Comparison of ENCODE assay signal across 31 mouse cellular contexts in genomic region chr8:11530849-11531248, GRCm38 (mm10). TPM values are rescaled to one million over a fixed set of nuclear protein-coding genes. Genes with fewer than 3 reads are reported as not detected.
DNase-seq lines count a peak whose midpoint lies in the region; ATAC-seq and TF ChIP-seq lines count a peak whose summit lies in the region.
"Had no signal": no experiment of that assay in that cellular context is flagged by ENCODE, and none has a peak within 500 bp of the region (broad histone marks: within the 10 kb centered on the region; RNA-seq: fewer than 3 reads in every experiment).

No protein-coding gene starts in this region.

- peaks cover 9% of the 10 kb centered on the region for H3K4me1 ChIP-seq in midbrain, embryonic 11.5 days (ENCODE audit: control insufficient read depth, insufficient read depth, low read length)
- no peaks in the 10 kb centered on the region for H3K4me1 ChIP-seq in midbrain, postnatal 0 days (ENCODE audit: insufficient read depth, low read length)
- peaks cover 4% of the 10 kb centered on the region; the same call in 1 of the 2 replicates for H3K4me1 ChIP-seq in liver, embryonic 12.5 days
- no peaks in the 10 kb centered on the region for H3K4me1 ChIP-seq in liver, postnatal 0 days (ENCODE audit: insufficient read depth)
- 0 out of 2 replicates have a peak, but pooled peaks cover 3% of the 10 kb centered on the region for H3K4me1 ChIP-seq in hindbrain, embryonic 12.5 days
- H3K4me1 ChIP-seq: embryonic facial prominence, embryonic 15.5 days; heart, embryonic 12.5 days; limb, embryonic 12.5 days had no signal

- H3K9me3 ChIP-seq in midbrain, embryonic 11.5 days (ENCODE audit: control insufficient read depth, low read length), result no peaks in the 10 kb centered on the region
- H3K9me3 ChIP-seq in midbrain, postnatal 0 days (ENCODE audit: low read length), result no peaks in the 10 kb centered on the region
- H3K9me3 ChIP-seq in liver, embryonic 12.5 days (replicated peaks), result no peaks in the 10 kb centered on the region
- no peaks in the 10 kb centered on the region for H3K9me3 ChIP-seq in liver, postnatal 0 days (ENCODE audit: low read length)
- no peaks in the 10 kb centered on the region for H3K9me3 ChIP-seq in hindbrain, embryonic 12.5 days (replicated peaks)
- H3K9me3 ChIP-seq: embryonic facial prominence, embryonic 15.5 days; forebrain, embryonic 15.5 days; G1E; heart, embryonic 12.5 days; limb, embryonic 12.5 days; midbrain, embryonic 15.5 days had no signal

- 52% methylated on average over 4 of the region's 4 CpGs for WGBS in midbrain, embryonic 11.5 days
- WGBS in midbrain, postnatal 0 days, result 60% methylated on average over 4 of the region's 4 CpGs
- WGBS in liver, embryonic 12.5 days (ENCODE audit: insufficient replicate concordance), result 75% methylated on average over 4 of the region's 4 CpGs
- WGBS in liver, postnatal 0 days (ENCODE audit: insufficient replicate concordance), result 60% methylated on average over 4 of the region's 4 CpGs
- WGBS in hindbrain, embryonic 12.5 days, result 57% methylated on average over 4 of the region's 4 CpGs

- H3K36me3 ChIP-seq in midbrain, embryonic 11.5 days (ENCODE audit: control insufficient read depth, insufficient read depth, low read length), result no peaks in the 10 kb centered on the region
- H3K36me3 ChIP-seq in midbrain, postnatal 0 days (ENCODE audit: insufficient read depth, low read length), result peaks cover 25% of the 10 kb centered on the region
- H3K36me3 ChIP-seq in liver, embryonic 12.5 days, result peaks cover 83% of the 10 kb centered on the region
- peaks cover 15% of the 10 kb centered on the region; the same call in 1 of the 2 replicates for H3K36me3 ChIP-seq in liver, postnatal 0 days (replicated peaks; ENCODE audit: insufficient read depth, low read length)
- peaks cover 24% of the 10 kb centered on the region; the same call in 1 of the 2 replicates for H3K36me3 ChIP-seq in hindbrain, embryonic 12.5 days
- H3K36me3 ChIP-seq: midbrain, embryonic 15.5 days had no signal

- DNase-seq in midbrain, embryonic 11.5 days (ENCODE audit: low spot score, missing footprints), result peak; percentile 76
- no peak for DNase-seq in midbrain, postnatal 0 days (ENCODE audit: low spot score)
- peak; percentile 40 for DNase-seq in adipocyte (ENCODE audit: low spot score)
- DNase-seq in liver, postnatal 0 days, result peak; percentile 46
- DNase-seq: B cell, adult 2 months; cerebellum, adult 8-10 months; cerebellum, postnatal 25 days; gastrocnemius, adult 2 months; gastrocnemius, postnatal 36 days; heart, adult 2 months; heart, postnatal 4 days; kidney, adult 9 months; lung, adult 2 months; lung, postnatal 10 days; thymus, adult 18-20 months; thymus, postnatal 25 days had no signal

- TF ChIP-seq EP300 in liver, postnatal 0 days (IDR thresholded peaks at IDR 0.05; ENCODE audit: low read depth), result no peak

- H3K9ac ChIP-seq in midbrain, embryonic 11.5 days (ENCODE audit: low read length), result no peak overlapping the region
- no peak overlapping the region for H3K9ac ChIP-seq in midbrain, postnatal 0 days (replicated peaks; ENCODE audit: low read length, poor library complexity, severe bottlenecking)
- H3K9ac ChIP-seq in liver, embryonic 12.5 days, result no peak overlapping the region
- no peak overlapping the region for H3K9ac ChIP-seq in liver, postnatal 0 days (replicated peaks)
- H3K9ac ChIP-seq in hindbrain, embryonic 12.5 days, result no peak overlapping the region
- H3K9ac ChIP-seq: embryonic facial prominence, embryonic 15.5 days; forebrain, embryonic 15.5 days; heart, embryonic 12.5 days; hindbrain, embryonic 14.5 days; limb, embryonic 12.5 days; midbrain, embryonic 15.5 days had no signal

- no peak for ATAC-seq in midbrain, embryonic 11.5 days (ENCODE audit: low FRiP score)
- ATAC-seq in midbrain, postnatal 0 days (ENCODE audit: low FRiP score), result no peak
- peak; percentile 71 for ATAC-seq in liver, embryonic 12.5 days
- ATAC-seq in liver, postnatal 0 days, result peak; percentile 99
- ATAC-seq in megakaryocyte-erythroid progenitor cell, adult 5-6 weeks (replicated peaks; ENCODE audit: low FRiP score, low TSS enrichment, poor library complexity, severe bottlenecking), result no peak
- ATAC-seq in hindbrain, embryonic 12.5 days (ENCODE audit: low FRiP score), result no peak
- ATAC-seq: forebrain, embryonic 15.5 days; intestine, postnatal 0 days; midbrain, embryonic 15.5 days; Patski had no signal

- no peak overlapping the region for H3K4me3 ChIP-seq in midbrain, embryonic 11.5 days (ENCODE audit: low read depth, low read length)
- no peak overlapping the region for H3K4me3 ChIP-seq in midbrain, postnatal 0 days (ENCODE audit: low read depth, low read length)
- no peak overlapping the region for H3K4me3 ChIP-seq in liver, embryonic 12.5 days
- no peak overlapping the region for H3K4me3 ChIP-seq in liver, postnatal 0 days (ENCODE audit: low read depth, low read length)
- no peak overlapping the region for H3K4me3 ChIP-seq in hindbrain, embryonic 12.5 days
- H3K4me3 ChIP-seq: embryonic facial prominence, embryonic 10.5 days; embryonic facial prominence, embryonic 15.5 days; forebrain, embryonic 15.5 days; gastrocnemius, adult 2 months; heart, adult 2 months; heart, embryonic 12.5 days; left cerebral cortex, adult 2 months; limb, embryonic 12.5 days; midbrain, embryonic 15.5 days had no signal

- no peak overlapping the region for H3K27ac ChIP-seq in midbrain, embryonic 11.5 days (ENCODE audit: low read depth, low read length)
- no peak overlapping the region for H3K27ac ChIP-seq in midbrain, postnatal 0 days (ENCODE audit: low read depth, low read length)
- no peak overlapping the region for H3K27ac ChIP-seq in liver, embryonic 12.5 days
- H3K27ac ChIP-seq in liver, postnatal 0 days (ENCODE audit: low read depth), result peak overlapping the region; percentile 64
- no peak overlapping the region for H3K27ac ChIP-seq in hindbrain, embryonic 12.5 days
- H3K27ac ChIP-seq: embryonic facial prominence, embryonic 10.5 days; embryonic facial prominence, embryonic 15.5 days; forebrain, embryonic 15.5 days; gastrocnemius, adult 2 months; heart, adult 2 months; hindbrain, embryonic 14.5 days; left cerebral cortex, adult 2 months; limb, embryonic 12.5 days; macrophage; midbrain, embryonic 15.5 days had no signal

- H3K4me2 ChIP-seq in midbrain, embryonic 11.5 days, result no peak overlapping the region
- no peak overlapping the region for H3K4me2 ChIP-seq in midbrain, postnatal 0 days (ENCODE audit: low read depth, low read length, poor library complexity, severe bottlenecking)
- H3K4me2 ChIP-seq in liver, embryonic 12.5 days, result no peak overlapping the region
- H3K4me2 ChIP-seq in liver, postnatal 0 days (ENCODE audit: low read depth, low read length), result no peak overlapping the region
- no peak overlapping the region for H3K4me2 ChIP-seq in hindbrain, embryonic 12.5 days (replicated peaks)
- H3K4me2 ChIP-seq: embryonic facial prominence, embryonic 15.5 days; forebrain, embryonic 15.5 days; heart, embryonic 12.5 days; hindbrain, embryonic 14.5 days; limb, embryonic 12.5 days; midbrain, embryonic 15.5 days had no signal

- no peaks in the 10 kb centered on the region for H3K27me3 ChIP-seq in midbrain, embryonic 11.5 days (ENCODE audit: control insufficient read depth, insufficient read depth, low read length)
- no peaks in the 10 kb centered on the region for H3K27me3 ChIP-seq in midbrain, postnatal 0 days (ENCODE audit: insufficient read depth, low read length)
- H3K27me3 ChIP-seq in liver, embryonic 12.5 days (replicated peaks), result no peaks in the 10 kb centered on the region
- no peaks in the 10 kb centered on the region for H3K27me3 ChIP-seq in liver, postnatal 0 days (ENCODE audit: insufficient read depth, low read length)
- H3K27me3 ChIP-seq in hindbrain, embryonic 12.5 days, result no peaks in the 10 kb centered on the region
- H3K27me3 ChIP-seq: embryonic facial prominence, embryonic 15.5 days; forebrain, embryonic 15.5 days; heart, embryonic 12.5 days; limb, embryonic 12.5 days; midbrain, embryonic 15.5 days; Patski had no signal

- no peak for TF ChIP-seq CTCF in midbrain, postnatal 0 days (IDR thresholded peaks at IDR 0.05)
- TF ChIP-seq CTCF in liver, postnatal 0 days (IDR thresholded peaks at IDR 0.05; ENCODE audit: low read depth), result no peak

RNA-seq across cellular contexts. Expression of gene Cars2, which starts 19.7 kb away (rescaled TPM):
- polyA plus RNA-seq in midbrain, embryonic 11.5 days (2014; fragmentation: Nextera tagmentation; extraction: Ambion mirVana), result 17.8 and 20.3 TPM in 2 replicates
- total RNA-seq in midbrain, postnatal 0 days (2014; rRNA removed), result 35.5 and 39.3 TPM in 2 replicates
- 19.5 and 20.1 TPM in 2 replicates for polyA plus RNA-seq in midbrain, postnatal 0 days (2015; fragmentation: Nextera tagmentation; extraction: Ambion mirVana)
- 20.9 and 22.2 TPM in 2 replicates for polyA plus RNA-seq in liver, embryonic 12.5 days (2016; fragmentation: Nextera tagmentation; extraction: Ambion mirVana)
- polyA plus RNA-seq in liver, postnatal 0 days (2015; fragmentation: Nextera tagmentation; extraction: Ambion mirVana), result 7.2 and 8.4 TPM in 2 replicates
- total RNA-seq in megakaryocyte-erythroid progenitor cell, adult 5-6 weeks (2014; fragmentation: Nextera tagmentation), result 41.0 and 77.9 TPM in 2 replicates
- 38.7 and 41.7 TPM in 2 replicates for total RNA-seq in megakaryocyte-erythroid progenitor cell, adult 5-6 weeks (2017)
- polyA plus RNA-seq in hindbrain, embryonic 12.5 days (2016; fragmentation: Nextera tagmentation; extraction: Ambion mirVana), result 17.9 and 20.6 TPM in 2 replicates

RNA-seq across cellular contexts. Expression of gene Ing1, which starts 24.5 kb away (rescaled TPM):
- polyA plus RNA-seq in midbrain, embryonic 11.5 days (2014; fragmentation: Nextera tagmentation; extraction: Ambion mirVana), result 46.9 and 48.1 TPM in 2 replicates
- 17.8 and 20.7 TPM in 2 replicates for total RNA-seq in midbrain, postnatal 0 days (2014; rRNA removed)
- 36.2 and 39.0 TPM in 2 replicates for polyA plus RNA-seq in midbrain, postnatal 0 days (2015; fragmentation: Nextera tagmentation; extraction: Ambion mirVana)
- polyA plus RNA-seq in liver, embryonic 12.5 days (2016; fragmentation: Nextera tagmentation; extraction: Ambion mirVana), result 21.6 and 22.8 TPM in 2 replicates
- 12.6 and 14.5 TPM in 2 replicates for polyA plus RNA-seq in liver, postnatal 0 days (2015; fragmentation: Nextera tagmentation; extraction: Ambion mirVana)
- 27.3 and 32.6 TPM in 2 replicates for total RNA-seq in megakaryocyte-erythroid progenitor cell, adult 5-6 weeks (2014; fragmentation: Nextera tagmentation)
- total RNA-seq in megakaryocyte-erythroid progenitor cell, adult 5-6 weeks (2017), result 48.1 and 71.3 TPM in 2 replicates
- 53.4 and 57.5 TPM in 2 replicates for polyA plus RNA-seq in hindbrain, embryonic 12.5 days (2016; fragmentation: Nextera tagmentation; extraction: Ambion mirVana)

RNA-seq across cellular contexts. Expression of gene Naxd, which starts 33.5 kb away (rescaled TPM):
- polyA plus RNA-seq in midbrain, embryonic 11.5 days (2014; fragmentation: Nextera tagmentation; extraction: Ambion mirVana), result 94.2 and 94.8 TPM in 2 replicates
- total RNA-seq in midbrain, postnatal 0 days (2014; rRNA removed), result 88.6 and 89.7 TPM in 2 replicates
- polyA plus RNA-seq in midbrain, postnatal 0 days (2015; fragmentation: Nextera tagmentation; extraction: Ambion mirVana), result 106 and 118 TPM in 2 replicates
- 44.6 and 52.1 TPM in 2 replicates for polyA plus RNA-seq in liver, embryonic 12.5 days (2016; fragmentation: Nextera tagmentation; extraction: Ambion mirVana)
- 46.7 and 47.1 TPM in 2 replicates for polyA plus RNA-seq in liver, postnatal 0 days (2015; fragmentation: Nextera tagmentation; extraction: Ambion mirVana)
- 27.5 and 63.2 TPM in 2 replicates for total RNA-seq in megakaryocyte-erythroid progenitor cell, adult 5-6 weeks (2014; fragmentation: Nextera tagmentation)
- 35.5 and 46.5 TPM in 2 replicates for total RNA-seq in megakaryocyte-erythroid progenitor cell, adult 5-6 weeks (2017)
- polyA plus RNA-seq in hindbrain, embryonic 12.5 days (2016; fragmentation: Nextera tagmentation; extraction: Ambion mirVana), result 109 and 121 TPM in 2 replicates

RNA-seq across cellular contexts. Expression of gene Rab20, which starts 52.3 kb away (rescaled TPM):
- polyA plus RNA-seq in midbrain, embryonic 11.5 days (2014; fragmentation: Nextera tagmentation; extraction: Ambion mirVana), result 0.63 and 0.65 TPM in 2 replicates
- 0.28 and 0.60 TPM in 2 replicates for total RNA-seq in midbrain, postnatal 0 days (2014; rRNA removed)
- polyA plus RNA-seq in midbrain, postnatal 0 days (2015; fragmentation: Nextera tagmentation; extraction: Ambion mirVana), result 0.58 and 0.72 TPM in 2 replicates
- polyA plus RNA-seq in liver, embryonic 12.5 days (2016; fragmentation: Nextera tagmentation; extraction: Ambion mirVana), result 3.8 and 3.9 TPM in 2 replicates
- 10.7 and 11.1 TPM in 2 replicates for polyA plus RNA-seq in liver, postnatal 0 days (2015; fragmentation: Nextera tagmentation; extraction: Ambion mirVana)
- 0.35 TPM in 1 of 2 replicates, not detected in the other for total RNA-seq in megakaryocyte-erythroid progenitor cell, adult 5-6 weeks (2014; fragmentation: Nextera tagmentation)
- not detected in 2 replicates for total RNA-seq in megakaryocyte-erythroid progenitor cell, adult 5-6 weeks (2017)
- polyA plus RNA-seq in hindbrain, embryonic 12.5 days (2016; fragmentation: Nextera tagmentation; extraction: Ambion mirVana), result 0.79 and 1.6 TPM in 2 replicates
- total RNA-seq: G1E had no signal
- polyA plus RNA-seq: G1E had no signal

Comparison
In these comparisons a context has a peak if more than half of its experiments do, and no peak if none do; other contexts are left out.
1. ATAC-seq: peak in liver, embryonic 12.5 days (single experiment) and liver, postnatal 0 days (single experiment); none in midbrain, embryonic 11.5 days (single experiment), midbrain, postnatal 0 days (single experiment), megakaryocyte-erythroid progenitor cell, adult 5-6 weeks (single experiment) and hindbrain, embryonic 12.5 days (single experiment).